Mouse (Mus musculus) small intestine, adult 10 weeks (tissue): ENCODE results near the gene Cd80. TPM values are rescaled to one million over a fixed set of nuclear protein-coding genes. Genes with fewer than 3 reads are reported as not detected.

Experiments
- polyA plus RNA-seq: library from polyadenylated mRNA; stranded (reverse); fragments of 350-450 nt; fragmentation: Illumina TruSeq; extraction: RNeasy Lipid Tissue Mini Kit (QIAGEN cat#74804); gene quantifications from one replicate; pipeline ENCODE4 v1.2.3, GENCODE M21; 2014; ENCODE audit warnings: low replicate concordance

Cd80 gene
- 2.5 TPM for polyA plus RNA-seq

GRCm38 (mm10) chr16:38455511-38456418 lies at the start of gene Cd80:
Gene Cd80 (plus strand): TSS chr16:38455561.

GRCm38 (mm10) chr16:38432498-38433425 lies 22.6 kb upstream of the Cd80 start, which contains the start of gene Pla1a:
Gene Pla1a (minus strand): TSS chr16:38433145.

DNA sequence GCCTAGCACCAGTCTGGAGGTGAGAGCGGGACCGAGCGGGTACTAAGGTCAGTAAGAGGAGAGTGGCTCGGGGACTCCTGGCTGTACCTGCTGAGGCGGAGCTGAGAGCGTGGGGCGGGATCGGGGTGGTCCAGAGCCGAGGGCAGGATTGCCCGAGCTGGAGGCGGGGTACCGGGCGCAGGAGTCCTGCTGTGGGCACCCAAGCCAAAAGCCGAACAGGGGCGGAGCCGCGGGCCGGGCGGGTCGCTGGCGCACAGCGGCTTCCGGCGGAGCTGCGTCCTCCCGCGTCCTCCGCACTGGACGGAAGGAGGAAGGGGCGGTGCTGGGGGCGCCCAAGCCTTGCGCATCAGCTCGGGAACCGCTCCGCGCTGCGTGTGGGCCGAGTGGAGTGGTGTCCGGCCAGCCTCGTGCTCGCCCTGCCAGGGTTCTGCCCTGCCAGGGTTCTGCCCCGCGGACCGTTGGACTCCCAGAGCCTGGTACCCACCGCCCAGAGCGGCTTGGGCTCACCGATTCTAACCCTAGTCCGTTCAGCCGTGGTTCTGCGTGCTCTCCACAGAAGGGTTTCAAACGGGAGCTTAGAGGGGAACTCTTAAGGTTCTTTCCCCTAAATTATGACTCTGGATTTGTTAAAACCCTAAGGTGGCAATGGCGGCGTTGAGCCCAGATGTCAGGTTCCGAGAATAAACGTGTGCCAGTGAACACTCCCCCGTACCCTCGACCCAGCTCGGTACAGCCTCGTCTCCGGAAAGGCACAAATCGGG lies 2.7 kb upstream of the Cd80 start, which contains the start of gene Adprh:
TSS of gene Adprh (minus strand) at position 262 of the 761 bp plus-strand sequence.

GRCm38 (mm10) chr16:38522129-38523084 lies 67.0 kb downstream of the Cd80 start, which contains the start of gene Timmdc1:
Gene Timmdc1 (minus strand): TSS chr16:38522663.

Other genes with a start within 250 kb of the Cd80 start
- gene Nr1i2, start 160.7 kb upstream of the Cd80 start, polyA plus RNA-seq, result 8.4 TPM
- gene Maats1, start 113.4 kb upstream of the Cd80 start, polyA plus RNA-seq, result 0.15 TPM
- gene Cox17, start 108.6 kb upstream of the Cd80 start, polyA plus RNA-seq, result 151 TPM
- not detected for gene Gm21987, start 108.5 kb upstream of the Cd80 start, polyA plus RNA-seq
- 0.33 TPM for gene Popdc2, start 93.4 kb upstream of the Cd80 start, polyA plus RNA-seq
- 0.56 TPM for gene Pla1a, start 22.4 kb upstream of the Cd80 start, polyA plus RNA-seq
- gene Adprh, start 2.9 kb upstream of the Cd80 start, polyA plus RNA-seq, result 6.9 TPM
- gene Timmdc1, start 67.1 kb downstream of the Cd80 start, polyA plus RNA-seq, result 11.7 TPM
- gene Poglut1, start 94.7 kb downstream of the Cd80 start, polyA plus RNA-seq, result 17.2 TPM
- gene Tmem39a, start 103.1 kb downstream of the Cd80 start, polyA plus RNA-seq, result 33.2 TPM